Mouse (Mus musculus): ENCODE results near the gene Capn5. TPM values are rescaled to one million over a fixed set of nuclear protein-coding genes. Genes with fewer than 3 reads are reported as not detected.

Gene Capn5
- polyA plus RNA-seq (2014; fragmentation: Illumina TruSeq; extraction: RNeasy Lipid Tissue Mini Kit (QIAGEN cat#74804); ENCODE audit: low read depth, low replicate concordance): 1.0 TPM

DNA sequence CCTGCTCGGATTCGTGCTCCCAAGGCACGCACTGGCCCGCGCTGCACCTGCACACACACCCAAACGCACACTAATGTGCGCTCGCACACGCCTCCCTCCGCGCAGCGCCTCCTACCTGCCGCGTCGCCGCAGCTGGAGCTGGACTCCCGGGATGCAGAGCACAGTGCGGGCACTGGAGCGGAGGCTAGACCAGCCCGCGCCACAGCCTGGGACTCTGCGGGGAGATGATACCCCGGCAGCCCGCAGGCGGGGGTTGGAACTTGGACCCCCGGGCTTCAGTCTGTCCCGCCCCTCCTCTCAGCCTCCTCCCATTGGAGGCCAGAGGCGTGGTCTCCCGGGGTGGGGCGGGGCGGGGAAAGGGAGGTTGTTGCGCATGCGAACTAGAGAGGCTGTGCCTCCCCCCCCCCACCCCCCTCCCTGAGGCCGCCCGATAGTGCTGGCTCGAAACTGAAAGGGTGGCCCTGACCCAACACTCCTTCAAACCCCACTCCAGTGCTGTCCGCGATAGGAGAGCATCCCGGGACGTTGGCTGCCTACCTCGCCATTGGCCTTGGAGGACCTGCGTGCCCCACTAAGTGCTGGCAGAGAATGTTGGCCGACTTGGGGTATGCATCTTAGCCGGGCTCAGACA lies at the start of gene Capn5:
Capn5 (minus strand) TSS at position 346 of the 631 bp plus-strand sequence.

DNA sequence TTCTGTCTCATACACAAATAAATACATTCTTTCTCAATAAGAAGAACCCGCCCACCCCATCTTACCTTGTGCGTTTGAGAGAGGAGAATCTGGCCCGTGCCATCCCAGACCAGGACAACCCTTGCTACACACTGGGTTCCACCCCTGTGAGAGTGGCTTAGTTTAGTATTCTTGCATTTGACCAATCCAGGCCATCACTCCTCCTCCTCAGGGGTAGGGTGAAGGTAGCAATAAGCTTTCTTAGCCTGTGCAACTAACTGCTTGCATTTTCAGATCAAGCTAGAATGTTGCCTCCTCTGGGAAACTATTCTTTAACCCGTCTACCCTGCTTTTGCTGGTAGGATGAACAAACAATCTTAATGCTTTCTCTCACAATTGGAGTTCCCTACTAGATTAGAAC lies 21.3 kb upstream of the Capn5 start, which contains the start of gene B3gnt6:
B3gnt6 (minus strand) TSS at position 101 of the 400 bp plus-strand sequence.

DNA sequence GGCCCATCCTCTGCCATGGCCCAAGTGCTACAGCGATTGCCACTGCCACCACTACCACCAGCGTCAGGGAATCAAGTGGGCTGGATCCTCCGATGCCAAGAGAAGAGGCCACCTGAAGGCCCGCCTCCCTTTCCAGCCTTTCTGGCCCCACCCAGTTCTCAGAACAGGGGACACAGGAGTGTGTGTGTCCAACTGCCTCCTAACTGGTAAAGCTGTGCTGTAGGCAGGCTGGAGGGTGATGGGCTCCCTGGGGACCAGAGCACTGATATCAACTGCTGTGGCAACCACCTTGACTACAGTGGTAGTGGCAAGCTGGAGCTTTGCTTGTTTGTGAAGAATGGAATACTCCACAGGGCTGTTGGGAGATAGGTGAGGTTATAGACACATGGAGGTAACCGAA lies 32.7 kb downstream of the Capn5 start, which contains the start of gene Omp:
Omp (minus strand) TSS at position 101 of the 400 bp plus-strand sequence.

DNA sequence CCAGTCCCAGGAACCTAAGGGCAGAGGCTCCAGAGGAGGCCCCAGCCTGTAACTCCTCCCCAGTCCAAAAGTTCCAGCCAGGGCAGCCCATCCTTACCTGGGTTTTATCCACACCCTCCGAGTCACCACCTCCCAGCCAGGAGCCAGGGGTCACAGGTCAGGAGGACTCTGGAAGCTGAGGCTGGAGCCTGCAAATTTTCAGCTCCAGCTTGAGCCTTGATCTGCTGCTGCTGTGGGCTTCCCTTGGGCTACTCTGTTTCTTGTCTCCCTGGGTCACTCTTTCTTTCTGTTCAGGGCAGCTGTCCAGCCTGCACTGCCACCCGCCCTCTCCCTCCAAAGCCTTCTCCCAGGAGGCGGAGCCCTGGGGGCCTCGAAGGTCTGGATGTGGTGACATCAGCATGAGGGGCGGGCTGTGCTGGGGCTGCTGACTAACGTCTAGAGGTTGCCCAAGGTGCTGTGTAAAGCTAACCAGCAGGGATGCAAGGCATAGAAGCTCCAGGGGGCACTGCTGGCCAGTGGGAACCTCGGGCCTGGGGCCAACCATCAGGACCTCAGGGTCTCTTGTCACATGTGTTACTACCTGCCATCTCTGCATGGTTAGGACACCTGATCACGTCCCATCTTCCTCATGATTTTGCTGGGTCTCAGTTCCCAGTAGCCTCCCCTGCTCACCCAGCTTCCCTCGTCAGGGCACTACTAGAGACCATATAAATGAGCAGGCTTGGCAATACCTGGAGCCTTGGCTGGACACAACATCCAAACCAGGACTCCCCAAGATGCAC lies 58.7 kb downstream of the Capn5 start, which contains the start of gene Myo7a:
Myo7a (minus strand) TSS at position 346 of the 782 bp plus-strand sequence.

Other genes starting within 250 kb of the Capn5 start
- gene Myo7a, start 58.8 kb downstream of the Capn5 start, polyA plus RNA-seq (2014; fragmentation: Illumina TruSeq; extraction: RNeasy Lipid Tissue Mini Kit (QIAGEN cat#74804); ENCODE audit: low read depth, low replicate concordance): 13.7 TPM
- gene Omp, start 32.8 kb downstream of the Capn5 start, polyA plus RNA-seq (2014; fragmentation: Illumina TruSeq; extraction: RNeasy Lipid Tissue Mini Kit (QIAGEN cat#74804); ENCODE audit: low read depth, low replicate concordance): not detected
- gene B3gnt6, start 21.2 kb upstream of the Capn5 start, polyA plus RNA-seq (2014; fragmentation: Illumina TruSeq; extraction: RNeasy Lipid Tissue Mini Kit (QIAGEN cat#74804); ENCODE audit: low read depth, low replicate concordance): not detected
- 39.0 TPM for gene Acer3, start 142.9 kb upstream of the Capn5 start, polyA plus RNA-seq (2014; fragmentation: Illumina TruSeq; extraction: RNeasy Lipid Tissue Mini Kit (QIAGEN cat#74804); ENCODE audit: low read depth, low replicate concordance)
- gene Tsku, start 183.1 kb upstream of the Capn5 start, polyA plus RNA-seq (2014; fragmentation: Illumina TruSeq; extraction: RNeasy Lipid Tissue Mini Kit (QIAGEN cat#74804); ENCODE audit: low read depth, low replicate concordance): 2.3 TPM